Mouse (Mus musculus) midbrain, postnatal 0 days (tissue): ENCODE data around the gene Kit. TPM values are rescaled to one million over a fixed set of nuclear protein-coding genes. Genes with fewer than 3 reads are reported as not detected.

Experiments
- ATAC-seq: fragments of 200-750 bp; cut with Nextera tagmentation; 2 replicates; pipeline ENCODE4 v1.8.0; 2017; ENCODE audit warnings: moderate number of reproducible peaks, mild to moderate bottlenecking, moderate TSS enrichment, moderate library complexity; ENCODE audit not compliant: low FRiP score
- DNase-seq: peaks from one replicate; pipeline ENCODE4 v3.0.0-alpha.2; 2015; ENCODE audit warnings: low spot score
- H3K27ac ChIP-seq: fragments of 300-500 bp; sonication (generic); 2 replicates; pipeline ENCODE4 v1.5.1; 2014; ENCODE audit warnings: low read depth, mild to moderate bottlenecking, low read length, mixed read lengths
- H3K27me3 ChIP-seq: fragments of 300-500 bp; sonication (generic); 2 replicates; pipeline ENCODE4 v1.6.1; 2014; ENCODE audit warnings: low read length, control low read depth, mixed read lengths; ENCODE audit not compliant: insufficient read depth
- H3K36me3 ChIP-seq: fragments of 300-500 bp; sonication (generic); 2 replicates; pipeline ENCODE4 v1.6.1; 2014; ENCODE audit warnings: low read length, control low read depth, mixed read lengths; ENCODE audit not compliant: insufficient read depth
- H3K4me1 ChIP-seq: fragments of 300-500 bp; sonication (generic); 2 replicates; pipeline ENCODE4 v1.6.1; 2014; ENCODE audit warnings: mild to moderate bottlenecking, control low read depth, antibody characterized with exemption, low read length, mixed read lengths; ENCODE audit not compliant: insufficient read depth
- H3K4me2 ChIP-seq: fragments of 300-500 bp; sonication (generic); 2 replicates; pipeline ENCODE4 v1.6.1; 2014; ENCODE audit warnings: low read depth, mild to moderate bottlenecking, low read length, mixed read lengths; ENCODE audit not compliant: poor library complexity, severe bottlenecking
- H3K4me3 ChIP-seq: fragments of 300-500 bp; sonication (generic); 2 replicates; pipeline ENCODE4 v1.5.1; 2014; ENCODE audit warnings: low read depth, mild to moderate bottlenecking, low read length, moderate library complexity
- H3K9ac ChIP-seq: fragments of 300-500 bp; sonication (generic); replicated peaks from 2 replicates; pipeline ENCODE4 v1.6.1; 2014; ENCODE audit warnings: mild to moderate bottlenecking, low read length, moderate library complexity, mixed read lengths; ENCODE audit not compliant: poor library complexity, severe bottlenecking
- H3K9me3 ChIP-seq: fragments of 300-500 bp; sonication (generic); 2 replicates; pipeline ENCODE4 v1.6.1; 2016; ENCODE audit warnings: low read length, control low read depth
- CTCF ChIP-seq: IDR thresholded peaks from 2 replicates; pipeline ENCODE4 v1.5.1; 2016; ENCODE audit warnings: antibody characterized with exemption, mild to moderate bottlenecking
- WGBS: fragments of 180-500 bp; shearing (Covaris S2); extraction: QIAGEN DNeasy Blood & Tissue Kit; methylation state at CpG from one replicate; pipeline ENCODE4 v1.1.7; 2014; 5-methylcytosine and 5-hydroxymethylcytosine counted together
- polyA plus RNA-seq: library from polyadenylated mRNA; unstranded; fragments of >200 nt; fragmentation: Nextera tagmentation; extraction: Ambion mirVana; gene quantifications from 2 replicates; pipeline ENCODE4 v1.2.1, GENCODE M21; 2015
- total RNA-seq: library from RNA; depleted of rRNA; stranded (reverse); fragments of >200 nt; gene quantifications from 2 replicates; pipeline ENCODE4 v1.2.3, GENCODE M21; 2014

The Kit gene
- total and polyA plus RNA-seq, 2 experiments from 2014 or later, result 29.9 to 51.6 TPM

- no peak for ATAC-seq
- Histone ChIP-seq H3K36me3 (peaks cover 12% of the 10 kb centered on the region), H3K4me2 (no peak overlapping the region), H3K27me3 (no peaks in the 10 kb centered on the region), H3K9me3 (no peaks in the 10 kb centered on the region), H3K27ac (no peak overlapping the region), H3K4me3 (no peak overlapping the region), H3K9ac (no peak overlapping the region), H3K4me1 (no peaks in the 10 kb centered on the region)
- 98% methylated on average over 4 of the region's 4 CpGs for WGBS
- no peak for TF ChIP-seq CTCF
- no peak for DNase-seq
Measured at GRCm38 (mm10) chr5:75622401-75622800, 47.7 kb downstream of the Kit start.

DNA sequence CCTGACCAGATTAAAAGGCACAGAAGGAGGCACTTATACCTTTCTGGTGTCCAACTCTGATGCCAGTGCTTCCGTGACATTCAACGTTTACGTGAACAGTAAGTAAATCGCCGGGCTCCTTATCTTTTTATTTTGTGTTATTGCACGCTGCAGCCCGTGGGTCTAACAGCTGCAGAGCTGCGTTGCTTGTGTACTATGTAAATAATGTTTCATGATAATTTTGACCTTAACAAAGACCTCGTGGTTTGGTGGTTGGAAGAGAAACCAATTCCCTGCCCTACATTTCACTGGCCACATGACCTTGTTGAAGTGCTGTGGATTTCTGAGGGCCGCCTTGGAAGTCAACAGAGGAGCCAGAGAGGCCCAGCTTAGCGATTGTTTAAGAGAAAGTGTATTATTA lies 48.3 kb downstream of the Kit start:
- peaks cover 12% of the 10 kb centered on the region for H3K36me3 ChIP-seq
- H3K4me2 ChIP-seq, result no peak overlapping the region
- no peaks in the 10 kb centered on the region for H3K4me1 ChIP-seq
- no peak overlapping the region for H3K27ac ChIP-seq
- no peak for DNase-seq
- no peak for ATAC-seq
- H3K27me3 ChIP-seq, result no peaks in the 10 kb centered on the region
- 81% methylated on average over 11 of the region's 11 CpGs for WGBS
- H3K9ac ChIP-seq, result no peak overlapping the region
- TF ChIP-seq CTCF, result no peak
- H3K9me3 ChIP-seq, result no peaks in the 10 kb centered on the region
- no peak overlapping the region for H3K4me3 ChIP-seq

GRCm38 (mm10) chr5:75623520-75623919 lies 48.8 kb downstream of the Kit start:
- TF ChIP-seq CTCF, result no peak
- Histone ChIP-seq H3K36me3 (peaks cover 12% of the 10 kb centered on the region), H3K4me2 (no peak overlapping the region), H3K27me3 (no peaks in the 10 kb centered on the region), H3K27ac (no peak overlapping the region), H3K9ac (no peak overlapping the region), H3K4me1 (no peaks in the 10 kb centered on the region), H3K4me3 (no peak overlapping the region), H3K9me3 (no peaks in the 10 kb centered on the region)
- DNase-seq, result no peak
- 94% methylated on average over 1 of the region's 1 CpGs for WGBS
- ATAC-seq, result no peak

DNA sequence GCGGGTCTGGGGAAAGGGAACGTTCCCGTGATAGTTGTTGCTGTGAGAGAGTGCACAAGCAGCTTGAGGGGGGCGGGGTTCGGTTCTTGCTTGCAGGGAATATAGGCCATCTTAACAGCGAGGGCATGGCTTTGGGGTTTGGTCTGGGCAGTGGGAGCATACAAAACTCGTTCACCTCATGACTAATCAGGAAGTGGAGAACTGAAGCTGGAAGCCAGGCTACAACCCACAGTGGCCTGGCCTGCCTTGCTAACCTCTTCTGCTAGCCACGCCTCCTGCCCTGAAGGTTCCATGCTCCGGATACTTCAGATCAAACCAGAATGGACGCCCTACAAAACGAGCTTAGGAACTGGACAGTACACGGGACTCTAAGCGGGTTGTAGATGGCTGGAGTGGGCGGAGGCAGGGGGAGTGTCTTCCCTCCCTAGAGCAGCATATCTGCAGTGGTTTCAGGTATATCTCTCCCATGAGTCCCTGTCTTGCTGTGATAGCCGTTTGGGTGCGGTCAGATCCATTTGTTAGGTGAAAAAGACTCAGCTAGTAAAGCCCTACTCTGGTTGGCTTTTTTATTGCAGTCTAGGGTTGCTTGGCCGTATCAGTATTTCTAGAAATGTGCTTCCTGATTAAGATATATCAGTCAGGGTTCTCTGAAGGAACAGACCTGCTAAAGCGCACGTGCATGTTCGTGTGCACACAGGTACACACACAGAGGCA lies 49.4 kb downstream of the Kit start:
- Histone ChIP-seq H3K4me2 (no peak overlapping the region), H3K27me3 (no peaks in the 10 kb centered on the region), H3K9ac (no peak overlapping the region), H3K9me3 (no peaks in the 10 kb centered on the region), H3K4me1 (no peaks in the 10 kb centered on the region), H3K36me3 (peaks cover 12% of the 10 kb centered on the region), H3K27ac (no peak overlapping the region), H3K4me3 (no peak overlapping the region)
- WGBS, result 96% methylated on average over 20 of the region's 20 CpGs
- ATAC-seq (no peak), DNase-seq (no peak)
- TF ChIP-seq CTCF, result no peak

GRCm38 (mm10) chr5:75625059-75625458 lies 50.3 kb downstream of the Kit start:
- ATAC-seq, result no peak
- Histone ChIP-seq H3K27me3 (no peaks in the 10 kb centered on the region), H3K4me1 (no peaks in the 10 kb centered on the region), H3K9ac (no peak overlapping the region), H3K4me2 (no peak overlapping the region), H3K9me3 (no peaks in the 10 kb centered on the region), H3K36me3 (peaks cover 12% of the 10 kb centered on the region), H3K27ac (no peak overlapping the region), H3K4me3 (no peak overlapping the region)
- no peak for TF ChIP-seq CTCF
- DNase-seq, result no peak

DNA sequence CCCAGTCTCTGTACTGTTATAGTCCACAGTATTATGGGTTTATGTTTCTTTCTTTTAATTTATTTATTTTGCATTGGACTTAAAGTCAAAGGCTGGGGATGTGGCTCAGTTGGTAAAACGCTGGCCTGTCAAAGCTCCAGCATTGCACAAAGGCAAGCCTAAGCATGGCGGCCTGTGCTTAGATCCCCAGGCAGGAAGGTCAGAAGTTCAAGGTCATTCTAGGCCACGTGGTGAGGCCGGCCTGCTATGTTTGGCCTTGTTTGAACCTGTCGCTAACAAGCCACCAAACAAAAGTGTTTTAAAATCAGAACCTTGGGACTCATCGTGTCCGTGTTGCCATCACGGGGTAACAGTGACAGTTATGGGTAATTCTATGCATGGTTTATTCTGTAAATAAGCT lies 51.6 kb downstream of the Kit start:
- no peak overlapping the region for H3K27ac ChIP-seq
- WGBS, result 37% methylated on average over 8 of the region's 8 CpGs
- H3K4me3 ChIP-seq, result no peak overlapping the region
- H3K4me2 ChIP-seq, result no peak overlapping the region
- peaks cover 12% of the 10 kb centered on the region for H3K36me3 ChIP-seq
- ATAC-seq (no peak), DNase-seq (no peak)
- H3K9ac ChIP-seq, result no peak overlapping the region
- TF ChIP-seq CTCF, result no peak
- H3K9me3 ChIP-seq, result no peaks in the 10 kb centered on the region
- H3K4me1 ChIP-seq, result no peaks in the 10 kb centered on the region
- H3K27me3 ChIP-seq, result no peaks in the 10 kb centered on the region
